Mouse (Mus musculus) ES-CJ7 (cell line): Measurements from ENCODE around the gene D630003M21Rik.

Source experiments
- DNase-seq: peaks from one replicate; pipeline ENCODE4 v3.0.0; 2011; ENCODE audit warnings: low read depth, low spot score

Gene D630003M21Rik

GRCm38 (mm10) chr2:158141271-158141670, 87.8 kb downstream of the D630003M21Rik start:
- DNase-seq = no peak

- no peak for DNase-seq
Observed at GRCm38 (mm10) chr2:158140664-158141063, 88.4 kb downstream of the D630003M21Rik start.

DNA sequence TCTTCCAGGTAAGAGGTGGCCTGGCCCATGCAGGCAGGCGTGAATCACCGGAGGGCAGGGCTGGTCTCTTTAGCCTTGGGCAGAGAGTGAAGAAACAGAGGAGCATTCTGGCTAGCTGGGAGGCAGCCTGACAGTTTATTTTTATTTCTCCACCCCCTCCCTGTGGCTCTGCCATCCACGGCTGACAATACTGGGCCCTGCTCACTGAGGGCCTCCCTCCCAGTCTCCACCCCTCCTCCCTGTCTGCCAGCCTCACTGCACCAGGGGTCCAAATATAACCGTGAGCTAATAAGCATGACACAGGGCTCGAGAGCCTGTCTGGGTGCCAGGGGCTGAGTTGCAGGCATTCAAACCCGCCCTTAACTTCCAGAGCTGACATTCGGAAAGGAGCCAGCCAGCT, 89.4 kb downstream of the D630003M21Rik start:
- no peak for DNase-seq

- no peak for DNase-seq
Observed at GRCm38 (mm10) chr2:158138778-158139177, 90.2 kb downstream of the D630003M21Rik start.

DNA sequence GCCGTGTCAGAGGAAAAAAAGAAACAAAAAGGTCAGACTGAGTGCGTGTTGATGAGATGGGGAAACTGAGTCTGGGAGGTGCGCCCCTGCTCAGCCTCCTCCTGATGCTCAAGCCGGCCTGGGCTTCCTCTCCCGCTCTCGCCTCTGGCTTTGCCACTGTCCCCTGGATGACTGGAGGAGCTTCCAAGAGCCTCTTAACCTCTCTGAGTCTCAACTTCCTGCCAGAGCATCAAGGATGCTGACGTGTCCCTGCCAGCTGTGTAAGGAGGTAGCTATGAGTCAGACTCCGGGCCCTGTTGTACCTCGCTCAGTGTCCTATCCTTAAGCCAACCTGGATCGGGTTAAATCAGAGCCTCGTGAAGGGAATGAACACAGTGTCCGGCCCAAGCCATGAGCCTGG, 91.3 kb downstream of the D630003M21Rik start:
- no peak for DNase-seq

GRCm38 (mm10) chr2:158136205-158136604, 92.8 kb downstream of the D630003M21Rik start:
- DNase-seq = no peak

- no peak for DNase-seq
Observed at GRCm38 (mm10) chr2:158133050-158133449, 96.0 kb downstream of the D630003M21Rik start.
